Mouse (Mus musculus): ENCODE measurements around the gene Tuft1.

Gene Tuft1

GRCm38 (mm10) chr3:94597224-94597779 lies 61.4 kb downstream of the Tuft1 start:
- DNase-seq (ENCODE audit: extremely low read depth, low read depth), result peak; percentile 60

GRCm38 (mm10) chr3:94595871-94596287 lies 62.8 kb downstream of the Tuft1 start:
- DNase-seq (ENCODE audit: extremely low read depth, low read depth), result peak; percentile 73

GRCm38 (mm10) chr3:94591066-94591465 lies 67.6 kb downstream of the Tuft1 start:
- no peak for DNase-seq (ENCODE audit: extremely low read depth, low read depth)

- DNase-seq (ENCODE audit: extremely low read depth, low read depth), result no peak
These were observed 70.7 kb downstream of the Tuft1 start for GRCm38 (mm10) chr3:94587962-94588361.

GRCm38 (mm10) chr3:94582944-94583343 lies 75.7 kb downstream of the Tuft1 start:
- peak; percentile 27 for DNase-seq (ENCODE audit: extremely low read depth, low read depth)

- peak; percentile 94 for DNase-seq (ENCODE audit: extremely low read depth, low read depth)
These were observed 76.2 kb downstream of the Tuft1 start, which contains the start of gene Snx27 for GRCm38 (mm10) chr3:94582456-94582891. Gene Snx27, minus strand, starts transcription at chr3:94582716.

- peak; percentile 31 for DNase-seq (ENCODE audit: extremely low read depth, low read depth)
These were observed 76.7 kb downstream of the Tuft1 start for GRCm38 (mm10) chr3:94581793-94582455.

GRCm38 (mm10) chr3:94581138-94581780 lies 77.4 kb downstream of the Tuft1 start:
- DNase-seq (ENCODE audit: extremely low read depth, low read depth), result peak; percentile 26

GRCm38 (mm10) chr3:94574506-94574905 lies 84.2 kb downstream of the Tuft1 start:
- no peak for DNase-seq (ENCODE audit: extremely low read depth, low read depth)

- no peak for DNase-seq (ENCODE audit: extremely low read depth, low read depth)
These were observed 91.4 kb downstream of the Tuft1 start for GRCm38 (mm10) chr3:94567242-94567641.

GRCm38 (mm10) chr3:94565557-94565956 lies 93.1 kb downstream of the Tuft1 start:
- DNase-seq (ENCODE audit: extremely low read depth, low read depth), result no peak

- no peak for DNase-seq (ENCODE audit: extremely low read depth, low read depth)
These were observed 93.5 kb downstream of the Tuft1 start for GRCm38 (mm10) chr3:94565127-94565526.

GRCm38 (mm10) chr3:94564356-94565010 lies 94.2 kb downstream of the Tuft1 start:
- DNase-seq (ENCODE audit: extremely low read depth, low read depth), result no peak

GRCm38 (mm10) chr3:94563163-94563562 lies 95.5 kb downstream of the Tuft1 start:
- no peak for DNase-seq (ENCODE audit: extremely low read depth, low read depth)
